Mouse (Mus musculus) frontal cortex, adult (tissue): ENCODE measurements around the gene Tenm4.

Experiments used
- ATAC-seq: cut with Nextera tagmentation; 2 replicates; pipeline ENCODE4 v1.9.2; 2017; ENCODE audit warnings: mild to moderate bottlenecking, moderate library complexity, mixed read lengths; ENCODE audit not compliant: low TSS enrichment

Tenm4 gene

DNA sequence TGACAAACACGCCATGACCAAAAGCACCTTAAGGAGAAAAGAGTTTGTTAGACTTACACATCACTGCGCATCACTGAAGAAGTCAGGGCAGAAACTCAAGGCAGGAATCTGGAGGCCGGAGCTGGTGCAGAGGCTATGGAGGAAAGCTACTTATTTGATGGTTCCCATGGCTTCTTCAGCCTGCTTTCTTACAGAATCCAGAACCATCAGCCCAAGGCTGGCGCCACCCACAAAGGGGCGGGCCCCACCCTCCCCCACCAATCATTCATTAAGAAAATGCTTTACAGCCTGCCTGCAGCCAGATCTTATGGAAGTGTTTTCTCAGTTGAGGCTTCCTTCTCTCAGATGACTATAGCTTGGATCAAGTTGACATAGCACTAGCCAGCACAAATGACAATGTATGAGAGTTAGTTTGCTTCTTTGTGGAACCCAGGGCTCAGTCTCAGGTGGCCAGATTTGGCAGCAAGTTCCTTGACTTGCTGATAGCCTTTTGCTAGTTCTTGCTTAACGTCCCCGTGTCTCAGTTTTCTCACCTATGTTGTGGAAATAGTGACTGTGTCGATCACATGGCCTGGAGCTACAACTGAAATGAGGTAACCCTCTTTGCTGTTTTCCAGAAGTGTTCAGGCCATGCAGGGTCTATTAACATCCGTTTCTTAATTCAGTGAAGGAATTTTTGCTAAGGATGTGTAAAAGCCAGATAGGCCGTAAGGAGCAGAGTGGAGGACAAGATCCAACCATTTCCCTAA is 32.9 kb downstream of the Tenm4 start:
- no peak for ATAC-seq

DNA sequence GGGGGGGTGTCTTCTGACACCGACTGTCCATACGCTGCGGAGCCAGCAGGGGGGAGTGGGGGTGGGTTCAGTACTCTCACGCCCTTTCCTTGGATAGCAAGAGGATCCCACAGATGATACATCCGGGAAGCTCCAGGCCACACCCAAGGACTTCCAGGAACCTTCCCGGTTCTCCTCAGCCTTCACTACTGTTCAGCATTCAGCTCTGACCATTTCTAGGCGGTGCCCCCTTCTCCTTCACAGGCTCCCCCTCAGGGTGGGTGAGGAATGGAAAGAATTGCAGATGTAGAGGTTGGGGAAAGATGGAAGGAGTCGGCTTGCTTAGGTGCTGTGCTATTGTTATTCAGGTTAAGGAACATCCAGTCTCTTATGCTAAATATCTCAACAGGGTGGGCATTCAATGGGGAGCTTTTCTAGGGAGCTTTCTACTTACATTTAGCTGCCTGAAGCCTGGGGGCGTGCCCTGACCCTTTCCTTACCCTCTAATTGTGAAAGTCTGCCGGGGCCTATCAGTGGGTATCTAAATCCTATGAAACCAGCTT is 33.8 kb downstream of the Tenm4 start:
- ATAC-seq = no peak

DNA sequence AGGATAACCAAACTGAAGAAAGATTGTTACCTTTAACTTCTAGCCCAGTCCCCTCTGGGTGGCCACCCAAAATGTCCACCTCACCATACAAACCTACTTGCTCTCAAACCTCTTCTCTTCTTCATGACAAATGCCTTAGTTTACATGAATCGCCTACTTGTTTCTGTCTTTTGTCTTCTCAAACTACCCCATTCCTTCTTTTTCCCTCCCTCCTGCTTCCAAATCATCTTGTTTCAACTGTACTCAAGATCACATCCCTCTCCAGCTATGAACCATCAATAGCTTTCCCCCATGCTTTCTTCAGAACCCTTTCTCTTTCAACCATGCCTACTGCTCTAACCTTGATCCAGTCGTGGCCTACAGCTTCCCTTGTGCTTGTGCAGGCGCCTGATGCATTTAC is 36.0 kb downstream of the Tenm4 start:
- ATAC-seq = no peak

DNA sequence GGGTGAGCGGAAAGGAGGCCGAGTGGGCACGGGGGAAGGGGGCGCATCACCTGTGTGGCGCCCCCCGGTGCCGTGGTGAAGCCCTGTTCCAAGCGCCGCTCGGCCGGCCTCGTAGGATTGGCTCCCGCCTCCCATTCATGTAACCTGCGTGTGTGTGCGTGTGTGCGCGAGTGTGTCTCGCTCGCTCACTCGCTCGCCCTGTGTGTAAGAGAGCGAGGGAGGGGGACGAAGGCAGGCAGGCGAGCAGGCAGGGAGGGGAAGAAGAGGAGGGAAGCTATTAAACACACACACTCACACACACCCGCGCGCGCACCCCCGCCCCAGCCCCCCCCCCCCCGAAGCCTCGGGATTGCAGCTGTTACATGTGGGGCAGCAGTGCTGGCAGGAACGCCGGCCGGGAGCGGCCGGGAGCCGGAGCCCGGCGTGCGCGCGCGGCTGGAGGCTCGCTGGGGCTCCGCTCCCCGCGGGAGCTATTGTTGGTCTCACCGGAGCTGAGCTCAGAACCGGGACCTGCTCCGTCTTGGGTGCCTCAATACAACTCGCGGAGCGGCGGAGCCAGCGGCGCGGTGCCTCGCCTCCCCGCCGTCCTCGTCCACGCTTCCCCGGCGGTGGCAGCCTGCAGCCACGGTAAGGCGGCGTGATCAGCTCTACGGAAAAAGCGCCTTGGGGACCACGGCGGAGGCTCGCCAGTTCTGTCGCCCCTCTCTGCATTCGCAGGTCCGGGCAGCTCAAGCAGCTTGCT is 38.9 kb downstream of the Tenm4 start:
- ATAC-seq = peak; percentile 32

DNA sequence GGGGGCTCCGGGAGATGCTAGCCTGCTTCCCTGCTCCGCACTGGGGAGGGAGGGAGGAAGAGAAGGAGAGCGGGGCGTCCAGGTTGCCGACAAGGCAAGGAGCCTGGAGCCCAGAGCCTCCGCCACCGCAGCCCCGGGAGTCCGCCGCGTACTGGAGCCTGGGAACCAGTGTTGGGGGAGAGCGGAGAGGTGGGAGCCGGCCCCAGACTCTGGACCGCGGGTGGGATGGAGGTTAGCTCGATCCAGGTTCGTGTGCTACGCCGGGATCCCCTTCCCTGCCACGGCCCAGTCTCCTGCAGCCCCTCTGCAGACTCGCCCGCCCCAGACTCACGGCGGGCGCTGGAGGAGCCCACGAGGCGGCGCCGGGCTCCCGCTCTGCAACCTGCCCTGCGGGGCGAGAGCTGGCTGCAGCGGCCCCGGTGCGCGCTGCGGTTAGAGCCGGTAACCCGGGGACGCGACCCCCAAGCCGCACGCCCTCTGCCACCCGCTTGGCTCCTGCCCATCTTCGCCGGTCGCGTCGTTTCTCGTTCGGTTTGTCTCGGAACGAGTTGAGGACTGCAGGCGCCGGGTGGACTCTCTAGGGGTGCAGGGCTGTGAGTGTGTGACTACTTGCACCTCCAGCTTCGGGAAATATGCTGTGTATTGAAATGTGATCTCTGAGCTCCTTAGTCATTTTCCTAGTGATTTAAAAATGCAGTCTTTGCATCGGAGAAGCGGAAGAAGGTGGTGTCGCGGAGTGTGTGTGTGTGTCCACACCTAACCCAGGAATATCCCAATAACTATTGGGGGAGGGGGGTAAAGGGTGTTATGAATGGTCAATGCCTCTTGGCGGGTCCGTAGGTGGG is 39.7 kb downstream of the Tenm4 start:
- peak; percentile 42 for ATAC-seq

DNA sequence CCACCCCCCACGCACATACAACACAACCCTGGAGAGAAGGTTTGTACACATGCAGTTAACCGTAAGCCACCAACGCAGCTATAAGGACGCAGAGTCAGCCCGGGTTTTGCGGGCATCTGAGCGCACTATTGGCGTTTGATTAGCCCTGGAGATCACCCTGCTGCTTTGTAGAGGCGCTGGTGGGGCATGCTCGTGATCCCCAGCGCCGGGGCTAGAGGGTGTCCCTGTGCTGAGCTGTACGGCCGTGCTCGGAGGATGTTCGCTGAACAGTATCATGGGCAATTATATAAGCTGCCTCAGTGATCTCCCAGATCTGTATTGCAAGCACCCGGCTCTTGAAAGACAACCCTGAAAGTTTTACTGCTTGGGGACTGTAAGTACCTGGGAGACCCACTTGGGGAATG is 40.6 kb downstream of the Tenm4 start:
- peak; percentile 20; the same call in 1 of the 2 replicates for ATAC-seq

DNA sequence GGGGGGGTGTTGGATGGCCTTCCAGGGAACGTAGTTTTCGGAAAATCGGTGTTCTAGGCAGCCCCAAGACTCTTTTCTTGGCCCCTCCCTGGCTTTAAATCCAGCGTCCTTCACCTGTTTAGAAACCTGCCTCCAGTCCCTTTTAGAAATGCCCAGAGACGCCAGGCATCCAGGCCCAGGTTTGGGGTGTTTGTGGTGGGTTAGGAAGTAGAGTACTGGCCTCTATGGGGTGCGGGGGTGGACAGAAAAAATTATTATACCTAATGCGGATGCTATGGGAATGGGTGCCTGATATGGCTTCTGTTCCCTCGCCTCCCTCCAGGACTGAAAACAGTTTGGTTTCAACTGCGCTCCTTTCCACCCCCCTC is 41.2 kb downstream of the Tenm4 start:
- no peak for ATAC-seq

DNA sequence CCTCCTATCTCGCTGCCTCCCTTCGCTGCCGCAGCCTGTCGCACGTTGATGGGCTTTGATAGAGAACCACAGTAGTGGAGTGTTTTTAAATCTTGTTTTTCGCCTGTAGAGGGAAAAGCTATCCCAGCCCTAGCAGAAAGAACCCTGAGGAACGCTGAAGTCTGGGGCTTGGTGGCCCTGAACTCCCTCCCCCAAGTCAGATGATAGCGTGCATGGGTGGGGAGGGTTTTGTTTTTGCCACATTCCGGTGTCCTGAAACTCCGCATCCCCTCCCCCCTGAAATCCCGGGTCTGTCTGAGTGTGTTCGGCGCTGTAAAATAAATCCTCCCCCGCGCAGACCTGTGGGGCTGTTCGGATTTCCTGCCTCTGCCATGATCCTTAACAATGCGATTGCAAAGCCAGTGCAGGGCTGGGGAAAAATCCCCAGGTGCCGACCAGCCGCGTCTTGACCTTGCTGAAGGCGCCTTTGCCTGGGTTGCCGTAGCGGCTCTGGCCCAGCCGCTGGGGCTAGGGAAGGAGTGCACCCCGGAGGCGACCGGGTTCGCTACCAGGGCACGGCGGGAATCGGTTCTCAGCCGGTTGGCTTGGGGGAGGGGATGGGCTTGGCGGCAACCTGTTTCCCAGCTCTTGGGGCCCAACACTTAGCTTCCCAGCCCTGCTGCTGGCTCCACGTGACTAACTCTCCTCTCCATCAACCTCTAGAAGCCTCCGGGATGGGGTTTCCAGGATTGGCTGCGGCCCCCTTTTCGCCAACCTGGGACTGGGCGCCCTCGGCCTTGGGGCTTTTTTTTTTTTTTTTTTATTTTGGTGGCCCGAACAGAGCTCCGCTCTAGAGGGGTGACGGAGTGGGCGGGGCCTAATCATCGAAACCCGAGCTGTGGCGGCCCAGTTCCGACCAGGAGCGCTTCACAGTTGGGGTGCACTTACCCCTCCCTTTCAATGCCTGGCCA is 41.8 kb downstream of the Tenm4 start:
- ATAC-seq = peak; percentile 5; the same call in 1 of the 2 replicates

DNA sequence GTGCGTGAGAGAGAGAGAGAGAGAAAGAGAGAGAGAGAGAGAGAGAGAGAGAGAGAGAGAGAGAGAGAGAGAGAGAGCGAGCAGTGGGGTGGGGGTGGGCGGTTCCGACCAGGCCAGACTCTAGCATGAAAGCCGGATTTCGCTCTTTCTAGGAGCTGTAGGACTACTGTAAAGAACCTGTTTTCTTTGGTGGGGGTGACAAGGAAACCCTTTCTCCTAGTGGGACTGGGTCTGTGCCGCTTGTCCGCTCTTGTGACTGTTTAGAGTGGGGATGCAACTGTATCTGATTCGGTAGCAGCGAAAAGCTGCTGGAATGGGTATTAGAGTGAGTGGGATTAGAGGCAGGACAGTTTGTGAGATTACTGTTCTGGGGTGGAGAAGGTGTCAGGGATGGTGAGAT is 42.7 kb downstream of the Tenm4 start:
- no peak for ATAC-seq

DNA sequence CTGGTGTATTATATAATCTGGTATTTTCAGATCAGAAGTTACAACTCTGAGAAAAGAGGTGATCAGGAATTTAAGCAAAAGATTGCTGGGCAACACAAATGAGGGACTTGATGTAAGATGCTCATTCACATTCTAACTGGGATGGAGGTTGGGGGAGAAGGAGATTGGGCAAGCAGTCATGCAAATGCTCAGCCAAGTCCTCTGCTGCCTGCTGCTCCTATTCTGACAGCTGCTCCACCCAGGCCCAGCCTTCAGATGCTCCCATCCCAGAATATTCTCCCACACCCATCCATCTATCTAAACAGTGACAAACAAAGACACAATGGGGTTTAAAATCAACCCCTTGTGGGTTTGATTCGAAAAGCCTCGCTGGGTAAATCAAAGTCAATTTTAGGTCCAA is 43.8 kb downstream of the Tenm4 start:
- no peak for ATAC-seq

DNA sequence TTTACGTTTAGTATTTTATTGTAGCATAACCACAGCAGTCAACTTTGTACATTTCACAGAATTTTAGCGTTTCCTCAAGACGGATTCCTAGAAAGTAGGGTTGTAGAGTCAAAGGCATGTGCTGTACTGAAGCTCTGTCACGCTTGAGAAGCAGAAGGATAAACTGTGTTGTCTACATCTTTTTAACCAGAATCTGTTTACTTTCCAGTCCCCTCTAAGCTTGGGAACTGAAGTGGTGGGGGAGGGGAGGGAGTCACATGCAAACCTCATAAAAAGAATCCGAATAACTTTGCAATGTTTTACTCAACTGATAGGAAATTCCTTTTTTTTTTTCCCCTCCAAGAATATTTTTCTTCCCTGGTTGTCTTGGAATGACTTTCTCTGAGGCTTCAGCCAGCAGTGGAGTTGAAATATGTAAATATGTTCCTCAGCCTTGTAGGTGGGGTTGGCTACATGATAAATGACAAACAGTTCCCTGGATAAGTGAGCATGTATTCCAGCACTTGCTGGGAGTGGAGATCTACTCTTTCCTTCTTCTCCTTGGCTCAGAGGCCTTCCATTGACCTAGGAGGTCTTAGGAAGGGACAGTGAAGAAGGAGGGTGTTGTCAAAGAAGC is 45.0 kb downstream of the Tenm4 start:
- no peak; the same call in 1 of the 2 replicates for ATAC-seq

DNA sequence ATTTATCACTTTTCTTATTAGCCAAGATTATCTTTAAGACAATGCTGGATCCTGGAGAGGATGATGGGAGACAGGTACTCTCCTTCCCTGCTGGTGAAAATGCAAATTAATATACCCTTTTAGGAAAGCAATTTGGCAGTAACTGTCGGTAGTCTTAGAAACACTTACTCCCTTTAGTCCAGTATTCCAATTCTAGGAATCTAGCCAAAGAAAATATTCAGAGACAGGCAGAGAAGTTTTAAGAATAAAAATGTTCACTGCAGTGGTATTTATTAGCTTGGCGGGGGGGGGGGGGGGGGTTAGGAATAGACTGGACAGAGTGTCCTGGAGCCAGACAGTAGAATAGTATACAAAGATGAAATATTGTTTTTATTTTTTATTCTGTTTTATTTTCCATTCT is 48.3 kb downstream of the Tenm4 start:
- ATAC-seq = no peak

DNA sequence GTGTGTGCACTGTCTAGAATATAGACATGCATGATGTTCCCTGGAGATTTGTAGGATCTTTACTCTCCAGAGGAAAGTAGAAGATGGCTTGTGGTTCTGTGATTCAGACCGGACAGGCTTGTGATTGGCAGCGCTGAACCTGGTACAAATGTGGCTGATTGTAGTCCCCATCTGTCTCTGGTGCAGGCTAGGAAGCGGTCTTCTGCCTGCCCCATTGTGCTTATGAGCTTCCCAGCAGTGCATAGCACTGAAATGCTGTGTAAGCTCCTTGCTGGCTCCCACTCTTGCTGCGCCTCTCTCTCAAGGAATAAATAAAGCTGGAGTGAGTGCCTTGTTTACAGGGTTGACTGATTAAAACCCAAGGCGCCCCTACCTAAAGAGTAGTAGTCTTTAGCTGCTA is 49.6 kb downstream of the Tenm4 start:
- no peak; the same call in 1 of the 2 replicates for ATAC-seq

DNA sequence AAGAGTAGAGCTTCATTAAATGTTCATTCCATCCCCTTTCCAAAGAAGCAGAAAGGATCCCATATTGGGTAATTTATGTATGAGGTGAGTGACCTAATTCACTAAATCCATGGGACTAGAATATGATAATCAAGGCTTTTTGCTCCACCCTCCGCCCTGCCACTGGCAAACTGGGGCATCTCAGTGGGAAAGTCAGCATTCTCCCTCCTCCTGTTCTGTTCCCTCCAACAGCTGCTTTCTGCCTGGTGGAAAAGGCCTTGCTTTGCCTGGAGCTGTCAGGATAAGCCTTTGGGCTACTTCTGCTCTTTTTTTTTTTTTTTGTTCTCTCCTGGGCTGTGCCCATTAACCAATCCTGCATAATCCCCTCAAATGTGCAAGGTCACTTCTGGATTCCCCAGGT is 51.5 kb downstream of the Tenm4 start:
- peak; percentile 80 for ATAC-seq

DNA sequence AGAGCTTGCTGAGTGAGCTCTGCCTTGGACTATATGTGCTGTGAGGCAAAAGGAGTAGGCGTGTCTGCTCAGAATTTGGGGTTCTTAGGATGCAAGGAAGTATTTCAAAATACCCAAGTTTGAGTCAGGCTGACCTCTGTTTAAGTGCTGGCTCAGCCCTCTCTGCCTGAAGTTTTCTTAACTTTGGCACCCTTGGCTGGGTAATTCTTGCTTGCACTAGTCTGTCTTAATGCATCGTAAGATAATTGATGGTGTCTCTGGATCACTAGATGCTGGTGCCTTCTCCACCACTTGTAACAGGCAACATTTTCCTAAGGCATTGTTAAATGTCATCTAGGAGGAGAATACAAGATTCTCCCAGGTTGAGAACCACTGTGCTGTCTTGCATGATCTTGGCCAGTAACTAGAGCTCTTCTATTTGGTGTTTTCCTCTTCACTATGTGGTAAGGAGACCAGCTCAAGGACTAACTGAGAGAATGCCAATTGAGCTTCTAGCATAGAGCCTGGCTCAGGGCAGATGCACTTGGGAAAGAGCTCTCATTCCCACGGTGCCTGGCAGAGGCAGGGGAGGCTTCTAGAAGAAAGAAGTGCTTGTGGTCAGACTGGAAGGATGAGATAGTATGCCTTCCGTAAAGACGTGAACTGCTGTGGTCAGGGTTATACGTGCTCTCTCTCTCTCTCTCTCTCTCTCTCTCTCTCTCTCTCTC is 57.7 kb downstream of the Tenm4 start:
- no peak for ATAC-seq

DNA sequence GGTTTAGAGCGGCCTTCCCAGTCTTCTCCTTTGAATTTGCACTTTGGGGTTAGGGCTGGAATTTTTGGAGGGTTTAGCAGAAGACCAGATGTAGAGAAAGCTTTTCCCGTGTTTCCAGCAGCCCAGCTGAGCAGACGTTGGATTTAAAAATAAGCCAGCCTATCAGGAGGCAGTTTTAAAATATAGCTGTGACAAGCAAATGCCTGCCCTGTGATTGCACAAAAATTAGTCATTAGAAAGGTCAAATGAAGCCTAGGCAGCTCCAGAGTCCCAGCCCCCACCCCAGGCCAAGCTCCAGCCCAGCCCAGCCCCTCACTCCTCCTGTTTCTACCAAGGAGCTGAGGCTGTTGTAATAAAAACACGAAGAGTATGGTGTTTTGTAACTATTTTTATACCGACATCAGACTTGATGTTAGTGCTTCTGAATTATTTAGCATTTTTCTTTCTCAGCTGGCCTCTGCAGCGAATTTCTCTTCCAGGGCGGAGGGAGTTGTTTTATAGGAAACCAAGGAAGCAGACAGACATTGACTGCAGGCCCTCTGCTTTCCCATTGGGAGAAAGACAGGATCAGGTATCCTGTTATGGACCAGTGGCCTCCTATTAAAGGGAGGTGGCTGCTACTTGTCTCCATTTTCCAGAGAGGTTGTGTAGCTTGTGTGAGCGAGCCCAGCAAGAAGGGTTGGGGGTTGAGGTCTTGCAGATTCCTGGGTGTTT is 59.1 kb downstream of the Tenm4 start:
- peak; percentile 72 for ATAC-seq

DNA sequence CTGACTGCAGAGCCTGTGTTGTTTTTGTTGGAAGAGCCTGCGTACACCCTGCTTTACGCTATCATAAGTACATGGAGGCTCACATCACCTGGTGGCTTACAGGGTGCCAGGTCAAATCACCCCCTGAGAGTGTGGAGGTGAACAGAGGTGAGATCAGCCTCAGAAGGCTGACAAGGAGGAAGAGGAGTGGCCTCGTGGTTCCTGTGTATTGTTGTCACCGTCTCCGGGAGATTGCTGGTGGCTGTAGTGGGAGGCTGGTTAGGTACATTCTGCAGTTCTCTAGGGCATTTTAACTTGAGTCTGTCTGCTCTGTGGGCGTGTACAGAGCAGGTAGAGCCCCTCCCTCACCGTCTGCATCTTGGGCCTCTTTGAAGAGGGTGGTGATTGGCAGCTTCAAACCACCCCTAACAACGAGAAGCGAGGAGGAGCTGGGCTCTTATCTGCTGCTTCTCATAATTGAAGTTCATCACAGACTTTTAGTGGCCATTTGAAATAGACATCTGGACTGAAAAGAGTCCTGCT is 59.7 kb downstream of the Tenm4 start:
- ATAC-seq = peak; percentile 29; the same call in 1 of the 2 replicates

DNA sequence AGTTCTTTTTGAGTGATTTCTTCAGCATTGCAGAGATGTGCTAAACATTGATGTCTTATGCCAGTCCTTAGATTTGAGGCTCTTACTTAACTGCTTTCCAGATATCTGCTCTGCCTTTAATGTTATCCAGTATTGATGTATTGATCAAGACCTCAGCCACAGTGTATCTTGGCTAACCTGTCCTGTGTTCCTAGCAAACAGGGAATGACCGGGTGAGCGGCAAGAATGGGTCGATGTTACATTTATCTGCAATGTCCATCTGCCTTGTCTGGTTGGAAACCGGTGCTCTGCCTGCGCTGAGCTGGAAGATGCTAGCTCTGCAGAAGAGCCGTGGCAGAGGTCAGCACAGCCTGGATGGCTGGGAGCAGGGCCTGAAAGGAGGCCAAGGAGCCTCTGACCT is 64.8 kb downstream of the Tenm4 start:
- ATAC-seq = no peak

DNA sequence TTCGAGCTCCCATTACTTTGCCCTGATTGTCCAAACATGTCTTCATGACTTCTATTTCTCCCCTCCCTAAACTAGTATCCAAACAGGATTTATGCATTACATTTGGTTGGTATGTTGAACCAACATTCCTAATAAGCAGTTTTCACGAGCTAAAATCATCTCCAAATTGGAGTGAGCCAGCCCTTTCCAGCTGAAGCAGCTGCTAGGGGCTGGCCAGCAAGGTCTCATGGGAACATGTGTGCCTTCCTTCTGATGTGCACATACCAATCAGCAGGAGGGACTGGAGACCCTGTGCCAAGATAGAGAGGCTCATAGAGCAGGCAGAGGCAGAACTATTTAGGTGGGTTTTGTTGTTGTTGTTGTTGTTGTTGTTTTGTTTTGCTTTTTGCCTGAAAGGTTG is 69.6 kb downstream of the Tenm4 start:
- ATAC-seq = no peak
